13 mouse cellular contexts compared by ENCODE assay signal in the genomic region with DNA sequence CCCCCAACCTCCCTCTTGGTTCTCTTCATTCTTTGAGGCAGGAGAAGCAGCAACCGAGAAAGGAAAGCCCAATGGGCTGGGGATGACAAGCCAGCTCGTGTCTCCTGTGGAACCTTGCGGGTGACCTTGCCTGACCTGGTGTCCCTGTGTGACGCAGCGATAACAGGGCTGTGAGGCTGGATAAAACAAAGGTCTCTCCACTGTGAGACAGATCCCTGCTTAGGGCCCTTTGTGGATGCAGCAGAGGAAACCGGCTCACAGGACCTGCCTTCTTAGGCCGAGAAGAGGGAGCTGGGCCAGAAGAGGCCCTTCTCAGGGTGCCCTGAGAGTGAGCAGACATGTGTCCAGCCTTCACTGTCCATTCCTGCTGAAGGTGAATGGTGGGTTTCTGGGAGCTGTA. TPM values are rescaled to one million over a fixed set of nuclear protein-coding genes. Genes with fewer than 3 reads are reported as not detected.
DNase-seq lines count a peak whose midpoint lies in the region; ATAC-seq lines count a peak whose summit lies in the region.
"Had no signal": no experiment of that assay in that cellular context is flagged by ENCODE, and none has a peak within 500 bp of the region (broad histone marks: within the 10 kb centered on the region; RNA-seq: fewer than 3 reads in every experiment).

No protein-coding gene starts in this region.

- peaks cover 56% of the 10 kb centered on the region for H3K27me3 ChIP-seq in midbrain, embryonic 10.5 days (ENCODE audit: low read depth, poor library complexity, severe bottlenecking)
- H3K27me3 ChIP-seq in midbrain, embryonic 16.5 days (ENCODE audit: control insufficient read depth, insufficient read depth, low read depth, low read length): peaks cover 23% of the 10 kb centered on the region

- no peak overlapping the region for H3K4me3 ChIP-seq in midbrain, embryonic 10.5 days
- no peak overlapping the region for H3K4me3 ChIP-seq in midbrain, embryonic 16.5 days (ENCODE audit: low read depth, low read length)
- H3K4me3 ChIP-seq: erythroblast, embryonic 14.5 days; limb, embryonic 15.5 days had no signal

- no peaks in the 10 kb centered on the region for H3K9me3 ChIP-seq in midbrain, embryonic 10.5 days (replicated peaks)
- H3K9me3 ChIP-seq in midbrain, embryonic 16.5 days (replicated peaks; ENCODE audit: control insufficient read depth, low read length, poor library complexity, severe bottlenecking): no peaks in the 10 kb centered on the region
- H3K9me3 ChIP-seq: limb, embryonic 15.5 days had no signal

- WGBS in midbrain, embryonic 10.5 days: 23% methylated on average over 7 of the region's 7 CpGs
- 17% methylated on average over 7 of the region's 7 CpGs for WGBS in midbrain, embryonic 16.5 days

- H3K27ac ChIP-seq in midbrain, embryonic 10.5 days (replicated peaks): peak overlapping the region; percentile 70
- H3K27ac ChIP-seq in midbrain, embryonic 16.5 days (ENCODE audit: low read length): no peak overlapping the region
- H3K27ac ChIP-seq: limb, embryonic 15.5 days had no signal

- DNase-seq in embryo, embryonic 10 days (ENCODE audit: low spot score): peak; percentile 57
- no peak for DNase-seq in embryo, embryonic 9.5 days (ENCODE audit: extremely low spot score)
- DNase-seq in midbrain, embryonic 10.5 days (ENCODE audit: low spot score): no peak
- DNase-seq in heart, postnatal 4 days: peak; percentile 59
- DNase-seq in cerebellum, postnatal 10 days: no peak
- no peak for DNase-seq in frontal cortex, postnatal 14 days (ENCODE audit: low spot score in 2 of 2)
- DNase-seq: cerebellum, adult 9-11 months; gastrocnemius, postnatal 36 days; kidney, adult 18-20 months had no signal

- ATAC-seq in midbrain, embryonic 16.5 days: no peak
- ATAC-seq in erythroblast, adult 5-6 weeks (replicated peaks; ENCODE audit: low FRiP score, poor library complexity, severe bottlenecking): peak; percentile 47

- H3K36me3 ChIP-seq in midbrain, embryonic 10.5 days: no peaks in the 10 kb centered on the region
- H3K36me3 ChIP-seq in midbrain, embryonic 16.5 days (ENCODE audit: control insufficient read depth, insufficient read depth, low read length): no peaks in the 10 kb centered on the region
- H3K36me3 ChIP-seq: limb, embryonic 15.5 days had no signal

- H3K4me1 ChIP-seq in midbrain, embryonic 10.5 days: peaks cover 61% of the 10 kb centered on the region
- H3K4me1 ChIP-seq in midbrain, embryonic 16.5 days (ENCODE audit: control insufficient read depth, insufficient read depth, low read length): peaks cover 16% of the 10 kb centered on the region

- no peak overlapping the region for H3K9ac ChIP-seq in midbrain, embryonic 16.5 days (ENCODE audit: low read depth, low read length)
- H3K9ac ChIP-seq: limb, embryonic 15.5 days had no signal

- H3K4me2 ChIP-seq in midbrain, embryonic 16.5 days (ENCODE audit: low read length): no peak overlapping the region
- H3K4me2 ChIP-seq: limb, embryonic 15.5 days had no signal

RNA-seq across cellular contexts. Expression of gene Bik, which starts 3.5 kb away (rescaled TPM):
- 2.9 and 3.1 TPM in 2 replicates for polyA plus RNA-seq in midbrain, embryonic 10.5 days (2016; fragmentation: Nextera tagmentation; extraction: Ambion mirVana)
- 0.26 and 0.55 TPM in 2 replicates for polyA plus RNA-seq in midbrain, embryonic 16.5 days (2015; fragmentation: Nextera tagmentation; extraction: Ambion mirVana)
- total RNA-seq in erythroblast, adult 5-6 weeks (2015; ENCODE audit: low replicate concordance): not detected in 2 replicates
- 0.84 TPM in 1 of 2 replicates, not detected in the other for total RNA-seq in erythroblast, adult 5-6 weeks (2017; ENCODE audit: low replicate concordance)
- total RNA-seq in heart, postnatal 4 days (2021): 10 to 100 TPM; 22.8 to 28.0 TPM
- polyA plus RNA-seq: erythroblast, embryonic 14.5 days had no signal

RNA-seq across cellular contexts. Expression of gene Ttll1, which starts 12.5 kb away (rescaled TPM):
- 34.3 and 42.6 TPM in 2 replicates for polyA plus RNA-seq in midbrain, embryonic 10.5 days (2016; fragmentation: Nextera tagmentation; extraction: Ambion mirVana)
- polyA plus RNA-seq in midbrain, embryonic 16.5 days (2015; fragmentation: Nextera tagmentation; extraction: Ambion mirVana): 130 TPM in 2 replicates
- 8.4 and 8.5 TPM in 2 replicates for total RNA-seq in erythroblast, adult 5-6 weeks (2015; ENCODE audit: low replicate concordance)
- total RNA-seq in erythroblast, adult 5-6 weeks (2017; ENCODE audit: low replicate concordance): 1.8 and 8.3 TPM in 2 replicates
- 10 to 100 TPM; 20.7 to 24.3 TPM for total RNA-seq in heart, postnatal 4 days (2021)

RNA-seq across cellular contexts. Expression of gene Tspo, which starts 40.2 kb away (rescaled TPM):
- polyA plus RNA-seq in midbrain, embryonic 10.5 days (2016; fragmentation: Nextera tagmentation; extraction: Ambion mirVana): 35.6 and 41.4 TPM in 2 replicates
- polyA plus RNA-seq in midbrain, embryonic 16.5 days (2015; fragmentation: Nextera tagmentation; extraction: Ambion mirVana): 5.8 and 6.1 TPM in 2 replicates
- 51.5 and 85.9 TPM in 2 replicates for total RNA-seq in erythroblast, adult 5-6 weeks (2015; ENCODE audit: low replicate concordance)
- total RNA-seq in erythroblast, adult 5-6 weeks (2017; ENCODE audit: low replicate concordance): 51.9 and 74.4 TPM in 2 replicates
- 10 to 100 TPM; 78.3 to 85.3 TPM for total RNA-seq in heart, postnatal 4 days (2021)

RNA-seq across cellular contexts. Expression of gene Mcat, which starts 40.4 kb away (rescaled TPM):
- 44.7 and 46.2 TPM in 2 replicates for polyA plus RNA-seq in midbrain, embryonic 10.5 days (2016; fragmentation: Nextera tagmentation; extraction: Ambion mirVana)
- 25.9 and 30.3 TPM in 2 replicates for polyA plus RNA-seq in midbrain, embryonic 16.5 days (2015; fragmentation: Nextera tagmentation; extraction: Ambion mirVana)
- 0.38 TPM in 1 of 2 replicates, not detected in the other for total RNA-seq in erythroblast, adult 5-6 weeks (2015; ENCODE audit: low replicate concordance)
- 3.1 and 4.3 TPM in 2 replicates for total RNA-seq in erythroblast, adult 5-6 weeks (2017; ENCODE audit: low replicate concordance)
- total RNA-seq in heart, postnatal 4 days (2021): 10 to 100 TPM; 33.0 to 34.4 TPM

RNA-seq across cellular contexts. Expression of gene Pacsin2, which starts 58.8 kb away (rescaled TPM):
- polyA plus RNA-seq in midbrain, embryonic 10.5 days (2016; fragmentation: Nextera tagmentation; extraction: Ambion mirVana): 55.6 TPM in 2 replicates
- polyA plus RNA-seq in midbrain, embryonic 16.5 days (2015; fragmentation: Nextera tagmentation; extraction: Ambion mirVana): 23.4 and 23.5 TPM in 2 replicates
- total RNA-seq in erythroblast, adult 5-6 weeks (2015; ENCODE audit: low replicate concordance): 102 and 137 TPM in 2 replicates
- 285 and 310 TPM in 2 replicates for total RNA-seq in erythroblast, adult 5-6 weeks (2017; ENCODE audit: low replicate concordance)
- total RNA-seq in heart, postnatal 4 days (2021): 100 to 1,000 TPM; 136 to 147 TPM

Comparison
In these comparisons a context has a peak if more than half of its experiments do, and no peak if none do; other contexts are left out.
1. DNase-seq: peak in embryo, embryonic 10 days (single experiment) and heart, postnatal 4 days (single experiment); none in embryo, embryonic 9.5 days (single experiment), midbrain, embryonic 10.5 days (single experiment), cerebellum, postnatal 10 days (0 of 2) and frontal cortex, postnatal 14 days (0 of 2).
2. RNA of gene Bik, which starts 3.5 kb away (total RNA-seq): 22.8 to 28.0 TPM in heart, postnatal 4 days; 0.84 TPM in erythroblast, adult 5-6 weeks; every median in the first group is over 10 times any median in the second.